Mouse (Mus musculus): ENCODE results near the gene Naga. TPM values are rescaled to one million over a fixed set of nuclear protein-coding genes. Genes with fewer than 3 reads are reported as not detected.

Naga gene
- total RNA-seq, 4 experiments from 2014 or later, result 37.8 to 45.2 (median 42.4) TPM

DNA sequence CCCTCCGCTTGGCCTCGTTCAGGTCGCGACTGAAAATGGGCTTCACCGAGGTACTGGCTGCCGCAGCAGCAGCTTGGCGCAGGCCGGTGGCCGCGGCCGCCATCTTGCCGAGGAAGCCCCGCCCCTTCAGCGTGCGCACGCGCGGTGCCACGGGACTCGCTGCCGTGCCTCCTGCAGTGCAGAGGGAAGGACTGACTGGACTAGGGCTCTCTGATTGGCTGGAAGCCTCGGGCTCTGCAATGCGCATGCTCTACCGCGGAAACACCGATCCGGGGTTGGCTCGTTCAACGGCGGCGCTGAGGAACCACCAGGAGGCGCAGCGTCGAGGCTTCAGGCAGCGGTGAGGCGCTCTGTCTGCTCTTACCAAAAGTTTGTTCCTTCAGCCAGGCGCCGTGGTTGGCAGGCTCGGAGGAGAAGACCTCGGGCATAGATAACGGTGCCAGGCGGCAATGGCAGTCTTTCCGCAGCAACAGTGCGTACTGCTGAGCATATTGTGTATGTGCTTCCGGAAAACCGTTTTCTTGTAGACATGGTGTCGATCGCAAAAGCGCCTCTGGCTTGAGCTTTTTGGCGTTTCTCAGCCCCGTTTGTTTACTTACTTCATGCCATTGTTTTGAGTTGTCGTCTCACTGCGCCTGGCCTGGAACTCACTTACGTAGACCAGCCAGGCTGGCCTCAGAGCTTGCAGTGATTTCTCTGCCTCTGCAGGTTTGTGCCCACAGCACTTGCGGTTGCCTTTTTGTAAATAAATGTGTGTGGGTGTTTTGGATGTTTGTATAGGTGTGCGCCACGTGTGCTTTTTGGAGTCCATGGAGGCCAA, 15.6 kb upstream of the Naga start, which contains the start of gene Ndufa6:
Ndufa6 (minus strand) TSS at position 197 of the 820 bp plus-strand sequence.
- peak; percentile 84 to 97 for DNase-seq (ENCODE audit: low spot score in 2 of 2)

DNA sequence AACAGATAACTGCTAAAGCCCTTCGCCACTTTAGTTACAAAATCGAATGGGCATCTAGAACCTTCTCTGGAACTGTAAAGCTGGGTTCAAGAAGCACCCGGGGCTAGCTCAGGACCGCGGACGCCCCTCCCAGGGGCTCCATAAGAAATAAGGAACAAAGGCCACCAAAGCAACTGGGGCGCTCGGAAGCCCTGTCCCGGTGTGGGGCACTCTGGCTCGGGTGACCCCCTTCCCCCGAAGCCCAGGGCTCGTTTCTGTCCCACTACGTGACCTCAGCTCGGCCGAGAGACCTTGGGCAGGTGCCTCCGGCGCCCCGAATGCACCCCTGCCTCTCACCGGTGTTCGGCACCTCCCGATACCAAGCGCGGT, 15.0 kb upstream of the Naga start:
- DNase-seq (ENCODE audit: low spot score in 2 of 2), result peak in 1 of 2 experiments; percentile 47

DNA sequence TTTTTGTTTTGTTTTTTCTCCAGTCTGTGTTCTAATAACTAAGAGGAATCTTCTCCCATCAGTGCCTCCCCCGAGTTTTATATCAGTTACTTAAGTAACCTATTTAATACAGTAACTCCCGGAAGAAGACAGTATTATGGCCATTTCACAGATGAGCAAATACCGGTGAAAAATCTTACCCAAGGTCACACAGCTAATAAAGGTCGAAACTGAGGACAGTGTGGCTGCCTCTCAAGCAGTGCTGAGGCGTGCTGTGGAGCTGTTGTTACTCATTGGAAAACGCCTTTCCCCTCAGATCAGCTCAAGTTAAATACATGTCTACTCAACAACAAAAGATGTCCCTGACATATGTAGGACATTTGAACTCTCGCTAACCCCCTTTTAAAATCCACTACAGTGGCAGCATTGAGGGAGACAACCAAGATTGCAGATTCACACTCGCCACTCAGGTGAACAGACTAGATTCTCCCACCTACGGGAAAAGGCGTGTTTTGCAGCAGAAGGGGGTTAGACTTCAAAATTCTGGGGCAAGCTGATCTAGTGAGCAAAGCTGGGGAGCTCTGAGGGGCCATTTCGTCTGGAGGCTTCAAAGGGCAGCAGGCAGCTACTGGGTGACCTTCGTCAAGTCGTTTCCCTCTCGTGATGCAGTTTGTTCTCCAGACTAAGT, 14.5 kb upstream of the Naga start:
- no peak for DNase-seq (ENCODE audit: low spot score in 2 of 2)

DNA sequence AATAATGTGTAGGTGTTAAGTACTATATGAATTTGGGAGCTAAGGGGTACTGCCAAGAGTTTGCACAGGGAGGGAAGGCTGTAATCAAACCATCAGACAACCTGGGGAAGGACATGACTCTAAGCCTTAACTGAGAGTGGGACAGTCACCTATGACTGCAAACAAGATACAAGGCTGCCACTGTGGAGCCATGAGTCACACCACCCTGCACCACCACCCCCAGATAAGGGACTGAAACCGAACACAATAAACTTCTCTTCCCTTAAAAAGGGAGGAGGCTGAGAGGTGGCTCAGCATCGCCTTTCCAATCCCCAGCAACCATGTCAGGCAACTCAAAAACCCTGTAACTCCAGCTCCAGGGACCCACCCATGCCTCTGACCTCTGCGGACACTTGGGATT, 12.8 kb upstream of the Naga start:
- DNase-seq (ENCODE audit: low spot score in 2 of 2), result no peak

DNA sequence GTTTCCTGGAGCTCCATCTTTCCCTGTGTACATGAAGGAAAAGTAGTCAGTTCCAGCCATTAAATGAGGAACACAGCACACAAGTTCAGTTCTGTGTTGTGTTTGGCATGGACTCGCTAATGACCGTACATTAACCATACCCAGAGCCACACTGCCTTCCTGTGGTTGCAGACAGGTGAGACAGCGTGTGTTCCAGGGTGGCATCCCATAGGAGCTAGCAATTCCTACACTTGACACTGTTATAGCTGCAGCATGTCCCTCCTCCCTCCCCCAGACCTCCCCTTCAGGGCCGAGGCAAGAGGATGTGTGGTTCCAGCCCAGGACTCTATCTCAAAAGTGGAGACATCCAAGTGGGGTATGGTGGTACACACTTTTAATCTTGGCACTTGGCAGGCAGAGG, 11.6 kb upstream of the Naga start:
- no peak for DNase-seq (ENCODE audit: low spot score in 2 of 2)

DNA sequence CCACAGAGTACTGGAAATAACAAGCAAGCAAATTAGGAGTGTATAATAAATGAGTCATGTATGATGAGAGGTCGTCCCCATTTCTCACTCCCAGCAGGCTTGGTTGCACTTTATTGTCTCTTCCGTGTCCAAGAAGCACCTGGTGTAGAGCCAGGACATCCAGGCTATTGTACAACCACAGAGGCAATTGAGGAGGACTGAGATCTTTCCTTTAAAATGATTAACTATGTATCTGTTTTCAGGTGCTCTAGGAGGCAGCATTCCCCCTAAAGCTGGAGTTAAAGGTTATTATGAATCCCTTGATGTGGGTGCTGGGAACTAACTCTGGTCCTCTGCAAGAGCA, 10.2 kb upstream of the Naga start:
- DNase-seq (ENCODE audit: low spot score in 2 of 2), result no peak

DNA sequence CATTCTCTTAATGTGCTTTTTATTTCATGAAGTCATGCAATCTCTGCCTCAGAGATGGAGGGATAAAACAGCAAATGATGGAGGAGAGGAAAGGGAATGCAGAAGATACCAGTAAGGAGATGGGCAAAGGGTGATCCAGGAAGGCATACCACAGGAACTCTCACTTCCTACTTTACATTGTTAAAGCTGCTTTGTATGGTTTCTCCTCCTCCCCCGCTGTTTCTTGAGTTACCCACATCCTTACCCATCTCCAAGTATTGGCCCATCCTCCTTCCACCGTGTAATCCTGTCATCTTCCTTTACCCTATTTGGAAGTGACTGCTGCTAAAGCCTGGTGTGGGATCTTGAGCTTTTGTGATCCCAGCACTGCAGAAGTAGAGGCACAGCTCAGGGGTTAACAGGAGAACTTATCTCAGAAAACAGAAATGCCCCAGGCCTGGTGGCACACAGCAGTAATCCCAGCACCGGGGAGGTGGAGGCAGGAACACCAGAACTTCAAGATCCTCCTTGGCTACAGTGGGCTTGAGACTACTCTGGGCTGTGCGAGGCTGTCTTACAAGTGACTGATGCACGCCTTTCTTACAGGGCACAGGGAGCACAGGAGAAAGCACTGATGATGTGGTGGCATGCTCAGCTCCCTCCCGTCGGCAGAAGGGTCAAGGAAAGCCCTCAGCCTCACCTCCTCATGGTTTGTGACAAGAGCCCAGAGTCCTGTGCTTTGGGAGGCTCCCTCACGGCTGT, 9.7 kb upstream of the Naga start:
- DNase-seq (ENCODE audit: low spot score in 2 of 2), result no peak

DNA sequence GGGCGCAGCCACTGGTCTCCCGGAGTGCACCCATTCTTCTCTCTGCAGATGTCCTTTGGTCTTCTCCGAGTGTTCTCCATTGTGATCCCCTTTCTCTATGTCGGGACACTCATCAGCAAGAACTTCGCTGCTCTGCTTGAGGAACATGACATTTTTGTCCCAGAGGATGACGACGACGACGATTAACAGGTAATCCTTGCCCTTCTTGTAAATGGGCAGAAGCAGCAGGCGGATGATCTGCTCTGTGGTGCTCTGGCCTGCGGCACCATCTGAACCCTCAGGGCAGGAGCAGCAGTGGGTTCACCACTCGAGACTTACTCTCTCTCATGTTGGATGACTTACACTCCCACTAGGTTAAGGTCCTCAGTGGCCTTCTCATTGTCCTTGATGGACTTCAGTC, 9.1 kb upstream of the Naga start:
- DNase-seq (ENCODE audit: low spot score in 2 of 2), result no peak

DNA sequence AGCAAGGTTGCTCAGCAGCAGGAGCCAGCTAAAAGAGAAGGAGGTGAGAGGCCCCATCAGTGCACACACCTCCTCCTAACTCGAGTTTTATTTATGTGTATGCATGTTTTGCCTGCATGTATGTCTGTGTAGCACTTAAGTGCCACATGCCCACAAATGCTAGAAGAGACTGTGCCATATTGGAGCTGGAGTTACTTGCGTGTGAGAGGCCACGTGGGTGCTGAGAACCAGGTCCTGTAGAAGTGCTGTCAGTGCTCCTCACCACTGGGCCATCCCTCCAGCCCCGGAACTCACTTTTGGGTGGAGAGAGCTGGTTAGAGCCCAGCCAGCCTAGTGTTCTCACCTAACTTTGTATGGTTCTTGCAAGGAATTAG, 8.6 kb upstream of the Naga start:
- DNase-seq (ENCODE audit: low spot score in 2 of 2), result no peak

DNA sequence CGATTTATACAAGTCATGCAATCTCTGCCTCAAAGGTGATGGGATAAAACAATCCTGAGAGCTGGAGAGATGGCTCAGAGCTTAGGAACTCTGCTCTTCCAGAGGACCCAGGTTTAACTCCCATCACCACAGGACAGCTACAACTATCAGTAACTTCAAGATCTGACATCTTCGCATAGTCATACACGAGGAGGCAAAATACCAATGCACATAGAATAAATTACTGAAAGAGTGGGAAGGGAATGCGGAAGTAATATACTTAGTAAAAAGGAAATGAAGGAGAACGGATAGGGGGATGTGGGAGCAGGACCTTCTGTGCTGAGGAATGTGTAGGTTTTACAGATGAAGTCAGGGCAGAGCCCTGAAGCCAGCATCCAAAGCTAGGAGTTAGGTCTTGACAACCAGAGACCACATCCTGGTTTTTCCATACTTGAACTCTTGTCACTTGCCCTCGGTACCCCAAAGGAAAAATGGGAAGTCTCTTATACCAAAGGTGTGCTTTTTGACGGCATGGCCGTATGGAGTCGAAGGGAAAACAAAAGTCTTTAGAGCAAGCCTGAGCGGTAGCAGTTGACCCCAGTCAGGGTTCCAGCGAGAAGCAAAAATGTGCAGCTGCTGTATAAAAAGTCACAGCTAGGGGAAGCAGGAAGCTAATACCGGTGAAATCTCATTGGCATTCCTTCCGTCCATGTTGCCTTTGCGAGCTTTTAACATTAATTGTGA, 8.0 kb upstream of the Naga start:
- no peak for DNase-seq (ENCODE audit: low spot score in 2 of 2)

DNA sequence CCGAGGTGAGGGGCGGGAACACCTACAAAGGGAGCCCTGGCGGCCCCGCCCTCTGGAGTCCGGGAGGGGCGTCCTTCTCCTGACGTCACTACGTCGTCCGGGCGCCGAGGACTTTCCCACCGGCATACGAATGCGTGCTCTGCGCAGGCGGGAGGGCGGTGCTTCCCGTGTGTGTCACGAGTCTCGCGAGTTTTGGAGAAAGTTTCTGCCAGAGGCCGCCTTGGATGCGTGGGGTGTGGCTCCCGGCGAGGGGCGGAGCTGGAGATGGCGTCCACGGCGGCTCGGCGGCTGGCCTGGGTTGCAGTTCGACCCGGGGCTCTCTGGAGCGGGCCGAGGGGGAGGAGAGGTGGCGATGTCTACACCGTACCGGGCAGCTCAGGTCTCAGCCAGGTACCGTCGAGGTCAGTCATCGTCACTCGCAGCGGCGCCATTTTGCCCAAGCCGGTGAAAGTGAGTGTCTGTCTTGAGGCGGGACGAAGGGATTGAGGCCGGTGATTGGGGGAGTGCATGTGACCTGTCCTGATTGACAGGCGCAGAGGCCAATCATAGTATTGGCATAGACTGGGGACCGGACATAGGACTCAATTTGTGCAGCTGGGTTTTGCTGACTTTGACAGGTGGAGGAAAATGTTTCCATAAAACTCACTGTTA, 7.2 kb upstream of the Naga start:
- peak; percentile 95 to 97 for DNase-seq (ENCODE audit: low spot score in 2 of 2)

DNA sequence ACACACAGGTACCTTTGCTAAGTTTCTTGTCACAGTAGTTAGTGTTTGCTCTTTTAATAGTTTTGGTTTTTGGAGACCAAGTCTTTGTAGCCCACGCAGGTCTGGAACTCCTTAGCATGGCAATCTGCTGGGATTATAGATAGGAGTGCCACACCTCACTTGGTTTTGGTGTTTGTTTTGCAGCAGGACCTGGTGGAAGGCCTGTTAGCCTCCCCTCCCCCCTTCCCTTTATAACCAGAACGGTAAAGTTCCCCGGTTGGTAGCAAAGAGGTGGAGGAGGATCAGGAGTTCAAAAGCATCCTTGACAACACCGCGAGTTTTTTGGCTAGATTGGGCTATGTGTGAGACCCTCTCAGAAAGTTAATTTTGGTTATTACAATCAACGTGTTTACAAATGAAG, 6.2 kb upstream of the Naga start:
- DNase-seq (ENCODE audit: low spot score in 2 of 2), result no peak

DNA sequence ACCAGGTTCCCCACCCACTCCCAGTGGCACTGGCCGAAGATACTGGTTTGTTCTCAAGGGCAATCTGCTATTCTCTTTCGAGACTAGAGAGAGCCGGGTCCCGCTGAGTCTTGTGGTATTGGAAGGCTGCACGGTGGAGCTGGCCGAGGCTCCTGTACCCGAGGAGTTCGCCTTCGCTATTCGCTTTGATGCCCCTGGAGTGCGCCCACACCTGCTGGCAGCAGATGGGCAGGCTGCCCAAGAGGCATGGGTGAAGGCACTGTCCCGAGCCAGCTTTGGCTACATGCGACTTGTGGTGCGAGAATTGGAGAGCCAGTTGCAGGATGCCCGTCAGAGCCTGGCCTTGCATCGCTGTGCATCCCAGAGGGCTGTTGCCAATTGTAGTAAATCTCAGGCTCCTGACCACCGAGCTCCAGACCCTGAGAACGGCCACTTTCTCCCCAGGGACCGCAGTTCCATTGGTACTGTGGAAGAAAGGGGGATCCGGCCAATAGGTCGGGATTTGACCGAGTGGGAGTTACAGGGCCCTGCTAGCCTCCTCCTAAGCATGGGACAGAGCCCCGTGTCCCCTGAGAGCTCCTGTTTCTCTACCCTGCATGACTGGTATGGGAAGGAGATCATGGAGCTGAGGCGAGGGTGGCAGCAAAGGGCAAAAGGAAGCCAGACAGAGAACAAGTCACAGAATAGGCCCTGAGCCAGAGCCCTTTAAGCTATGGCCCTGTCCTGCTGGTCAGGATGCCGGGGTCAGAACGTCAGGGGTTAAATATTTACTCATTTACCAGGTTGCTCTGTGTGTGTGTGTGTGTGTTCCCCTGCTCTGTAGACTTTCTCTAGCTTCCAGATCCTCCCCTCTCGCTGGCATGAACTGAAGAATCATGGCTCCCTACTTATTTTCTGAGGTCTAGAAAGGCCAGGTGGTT, 4.9 kb upstream of the Naga start:
- DNase-seq (ENCODE audit: low spot score in 2 of 2), result no peak

DNA sequence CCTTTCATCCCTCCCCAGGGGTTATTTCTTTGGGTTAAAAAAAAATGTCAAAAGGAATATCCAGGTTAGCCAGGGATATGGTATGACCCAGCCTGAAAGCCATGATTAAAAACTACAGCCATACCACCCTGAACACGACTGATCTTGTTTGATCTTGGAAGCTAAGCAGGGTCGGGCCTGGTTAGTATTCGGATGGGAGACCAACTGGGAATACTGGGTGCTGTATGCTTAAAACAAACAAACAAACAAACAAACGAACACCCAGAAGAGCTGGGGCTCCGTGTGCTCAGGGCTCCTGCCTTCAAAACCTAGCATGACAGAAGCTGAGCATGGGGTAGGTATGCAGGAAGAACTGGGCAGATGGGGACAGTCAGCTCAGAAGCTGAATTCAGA, 3.8 kb upstream of the Naga start:
- no peak for DNase-seq (ENCODE audit: low spot score in 2 of 2)

DNA sequence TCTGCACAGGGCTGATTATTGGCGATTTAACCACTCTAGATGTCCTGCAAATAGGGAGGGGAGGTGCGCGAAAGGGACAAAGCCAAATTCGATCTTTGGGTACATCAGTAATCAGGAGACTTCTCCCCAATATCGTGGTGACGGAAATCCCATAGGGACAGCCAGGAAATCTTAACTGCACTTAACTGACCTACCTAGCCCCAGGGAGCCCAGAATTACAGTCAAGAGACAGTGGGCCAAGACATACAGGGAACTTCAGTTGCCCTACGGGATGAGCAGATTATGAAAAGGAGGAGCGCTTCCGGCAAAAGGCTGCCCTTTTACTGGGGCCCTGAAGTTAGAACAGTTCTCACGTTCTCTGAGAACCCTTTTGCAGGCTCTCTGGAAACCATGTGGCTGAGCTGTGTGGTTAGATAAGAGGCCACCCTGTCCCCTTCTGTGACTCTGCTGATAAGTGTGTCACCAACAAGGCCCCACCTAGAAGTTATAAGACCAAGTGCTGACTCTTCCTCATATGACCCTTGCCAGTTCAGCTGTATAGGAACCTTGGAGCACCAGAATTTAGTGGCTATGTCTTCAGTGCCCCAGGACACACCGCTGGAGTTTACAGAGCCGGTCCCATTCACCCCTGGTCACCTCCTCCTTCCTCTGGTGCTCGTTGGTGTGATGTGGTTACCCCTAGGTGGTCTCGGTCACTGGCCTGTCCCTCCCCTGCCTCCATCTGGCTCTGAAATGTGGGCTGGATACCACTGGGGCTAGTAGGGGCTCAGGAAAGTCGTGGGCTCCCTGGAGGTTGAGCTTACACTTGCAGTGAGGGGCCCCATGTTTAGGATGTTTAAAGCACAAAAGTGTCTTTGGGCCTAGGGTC, 3.2 kb upstream of the Naga start:
- DNase-seq (ENCODE audit: low spot score in 2 of 2), result no peak

DNA sequence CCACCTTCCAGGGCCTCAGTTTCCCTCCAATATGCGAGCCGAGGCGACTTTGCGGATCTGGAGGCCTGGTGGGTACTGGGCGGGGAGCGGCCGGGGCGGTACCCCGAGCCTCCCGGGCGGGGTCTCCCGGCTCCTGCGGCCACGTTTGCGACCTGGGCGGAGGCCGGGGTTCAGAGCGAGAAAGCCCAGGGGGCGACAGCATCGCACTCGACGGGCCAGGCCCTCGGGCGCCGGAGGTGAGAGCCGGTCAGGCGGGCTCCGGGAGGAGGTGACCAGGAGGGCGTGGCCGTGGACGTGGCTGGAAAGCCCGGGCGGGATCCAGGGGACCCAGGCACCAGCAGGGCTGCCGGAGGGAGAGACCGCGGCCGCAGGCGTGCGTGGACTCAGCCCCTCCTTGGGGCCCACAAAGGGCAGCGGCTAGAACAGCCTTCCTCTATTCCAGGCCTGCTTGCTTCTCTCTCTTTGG, 2.3 kb upstream of the Naga start:
- no peak for DNase-seq (ENCODE audit: low spot score in 2 of 2)

DNA sequence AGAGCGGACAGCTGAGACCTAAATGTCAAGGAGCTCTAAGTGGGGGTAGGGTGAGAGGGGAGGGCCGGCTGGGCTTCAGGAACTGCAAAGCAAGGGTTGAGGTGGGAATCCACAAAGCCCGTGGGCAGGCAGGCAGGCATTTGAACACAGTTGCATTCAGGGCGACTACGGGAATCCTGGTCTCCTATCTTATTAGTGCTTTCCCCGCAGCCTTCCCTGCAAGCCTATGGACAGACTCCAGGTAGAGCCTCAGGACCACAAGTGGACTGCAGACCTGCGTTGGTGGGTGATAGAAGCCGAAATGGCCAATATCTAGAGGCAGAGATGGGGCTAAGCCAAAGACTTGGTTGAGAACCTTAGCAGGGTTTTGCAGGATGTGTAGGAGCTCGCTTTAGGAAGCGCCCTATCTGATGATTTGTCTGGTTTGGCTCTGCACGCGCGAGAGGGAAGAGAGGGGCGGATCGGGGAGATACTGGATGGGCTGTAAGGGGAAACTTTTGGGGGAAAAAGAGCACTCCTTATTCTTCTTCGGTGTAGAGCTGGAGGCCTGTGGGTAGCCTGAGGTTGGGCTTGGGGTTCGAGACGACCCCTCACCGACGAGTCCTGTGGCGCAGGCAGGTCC, 1.8 kb upstream of the Naga start:
- DNase-seq (ENCODE audit: low spot score in 2 of 2), result no peak

DNA sequence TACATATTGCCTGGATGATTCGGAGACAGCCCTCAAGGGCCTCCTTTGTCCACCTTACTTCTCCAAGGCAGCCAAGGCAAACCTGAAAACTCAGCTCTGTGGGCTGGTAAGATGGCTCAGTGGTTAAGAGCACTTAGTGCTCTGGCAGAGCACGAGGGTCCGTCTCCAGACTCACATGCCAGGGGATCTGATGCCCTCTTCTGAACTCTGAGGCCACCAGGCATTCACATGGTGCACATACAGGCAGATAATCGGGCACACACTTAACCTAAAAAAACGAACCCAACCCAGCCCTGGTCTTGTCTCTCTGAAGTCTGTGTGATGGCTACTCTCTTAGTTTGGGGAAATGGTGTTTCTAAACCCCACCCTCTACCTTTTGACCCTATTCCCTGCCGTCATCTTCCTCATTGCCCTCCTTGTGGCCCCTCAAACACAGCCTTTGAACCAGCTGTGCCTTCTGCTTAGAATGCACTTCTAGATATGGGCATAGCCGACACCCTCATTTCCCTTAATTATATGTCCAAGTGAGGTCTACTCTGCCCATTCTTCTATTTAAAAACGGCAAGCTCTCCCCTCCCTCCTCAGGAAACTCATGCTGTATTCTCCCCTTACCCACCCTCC, 1.0 kb upstream of the Naga start:
- DNase-seq (ENCODE audit: low spot score in 2 of 2), result no peak

Data from left cerebral cortex, adult 8-10 months (tissue).